Mouse (Mus musculus) embryonic fibroblast, embryonic 13.5 days (primary cell): Measurements from ENCODE around the gene Map2k6. TPM values are rescaled to one million over a fixed set of nuclear protein-coding genes. Genes with fewer than 3 reads are reported as not detected.
"Not testable (repeated sequence)": the region's sequence is repeated elsewhere in the genome, so short reads cannot be mapped to it uniquely, and the experiment has no call there.

Experiments used
- H3K27ac ChIP-seq: 2 replicates; pipeline ENCODE4 v1.5.1; 2012; ENCODE audit warnings: low read length, control low read depth, inconsistent platforms; ENCODE audit not compliant: insufficient read depth
- H3K4me1 ChIP-seq: 2 replicates; pipeline ENCODE4 v1.6.1; 2011; ENCODE audit warnings: low read length; ENCODE audit not compliant: control insufficient read depth, insufficient read depth
- H3K4me3 ChIP-seq: 2 replicates; pipeline ENCODE4 v1.5.1; 2011; ENCODE audit warnings: mild to moderate bottlenecking, control low read depth, low read length; ENCODE audit not compliant: insufficient read depth
- CTCF ChIP-seq: IDR thresholded peaks from 2 replicates; pipeline ENCODE4 v1.5.1; 2011; ENCODE audit warnings: mild to moderate bottlenecking, control low read depth, low read length, moderate library complexity, borderline replicate concordance; ENCODE audit not compliant: insufficient read depth
- POLR2A ChIP-seq: IDR thresholded peaks from 2 replicates; pipeline ENCODE4 v1.6.1; 2011; ENCODE audit warnings: low read depth, mild to moderate bottlenecking, control low read depth, low read length, moderate library complexity
- polyA plus RNA-seq: library from polyadenylated mRNA; stranded (reverse); fragments of >200 nt; gene quantifications from 2 replicates; pipeline ENCODE4 v1.2.4, GENCODE M21; 2011; ENCODE audit warnings: low read depth; ENCODE audit not compliant: missing spikeins, insufficient read length

The Map2k6 gene
- polyA plus RNA-seq, result 3.6 and 4.7 TPM in 2 replicates

- TF ChIP-seq CTCF (no peak), POLR2A (no peak; the same call in 1 of the 2 replicates)
- peak within 1 kb of the TSS; percentile 53 for H3K4me3 ChIP-seq
- peaks cover 7% of the 10 kb centered on the region for H3K4me1 ChIP-seq
- H3K27ac ChIP-seq, result no peak within 1 kb of the TSS
Observed at GRCm38 (mm10) chr11:110398553-110399239, at the start of gene Map2k6. Map2k6 (plus strand) TSS chr11:110399122.

- H3K27ac ChIP-seq, result no peak overlapping the region
- no peak overlapping the region for H3K4me3 ChIP-seq
- peaks cover 5% of the 10 kb centered on the region for H3K4me1 ChIP-seq
- TF ChIP-seq CTCF (no peak), POLR2A (no peak)
Observed at GRCm38 (mm10) chr11:110354261-110354660, 44.7 kb upstream of the Map2k6 start.

GRCm38 (mm10) chr11:110355131-110355530, 43.8 kb upstream of the Map2k6 start:
- H3K27ac ChIP-seq, H3K4me3 ChIP-seq, H3K4me1 ChIP-seq: not testable (repeated sequence)

GRCm38 (mm10) chr11:110357756-110358551, 41.0 kb upstream of the Map2k6 start:
- Histone ChIP-seq H3K27ac (no peak overlapping the region), H3K4me1 (peaks cover 5% of the 10 kb centered on the region), H3K4me3 (no peak overlapping the region)
- TF ChIP-seq CTCF (no peak), POLR2A (no peak)

GRCm38 (mm10) chr11:110365016-110365415, 33.9 kb upstream of the Map2k6 start:
- H3K4me3 ChIP-seq, result no peak overlapping the region
- no peaks in the 10 kb centered on the region for H3K4me1 ChIP-seq
- no peak overlapping the region for H3K27ac ChIP-seq
- no peak for TF ChIP-seq CTCF
- no peak for TF ChIP-seq POLR2A

- no peak overlapping the region for H3K4me3 ChIP-seq
- TF ChIP-seq POLR2A (no peak), CTCF (no peak)
- H3K4me1 ChIP-seq, result no peaks in the 10 kb centered on the region
- no peak overlapping the region for H3K27ac ChIP-seq
Observed at GRCm38 (mm10) chr11:110366902-110367301, 32.0 kb upstream of the Map2k6 start.

GRCm38 (mm10) chr11:110367638-110368037, 31.3 kb upstream of the Map2k6 start:
- Histone ChIP-seq H3K4me1 (no peaks in the 10 kb centered on the region), H3K27ac (no peak overlapping the region), H3K4me3 (no peak overlapping the region)
- TF ChIP-seq POLR2A (no peak), CTCF (no peak)

- no peaks in the 10 kb centered on the region for H3K4me1 ChIP-seq
- no peak overlapping the region for H3K27ac ChIP-seq
- no peak overlapping the region for H3K4me3 ChIP-seq
- TF ChIP-seq CTCF, result no peak
- no peak for TF ChIP-seq POLR2A
Observed at GRCm38 (mm10) chr11:110369312-110370019, 29.5 kb upstream of the Map2k6 start.

GRCm38 (mm10) chr11:110371827-110372226, 27.1 kb upstream of the Map2k6 start:
- no peaks in the 10 kb centered on the region for H3K4me1 ChIP-seq
- TF ChIP-seq CTCF (no peak), POLR2A (no peak)
- no peak overlapping the region for H3K4me3 ChIP-seq
- no peak overlapping the region for H3K27ac ChIP-seq

- no peak for TF ChIP-seq POLR2A
- no peak for TF ChIP-seq CTCF
- H3K4me1 ChIP-seq, result no peaks in the 10 kb centered on the region
- no peak overlapping the region for H3K27ac ChIP-seq
- H3K4me3 ChIP-seq, result no peak overlapping the region
Observed at GRCm38 (mm10) chr11:110372266-110372954, 26.5 kb upstream of the Map2k6 start.
